Mouse (Mus musculus) CH12.LX (cell line): ENCODE measurements around the gene Dzank1. TPM values are rescaled to one million over a fixed set of nuclear protein-coding genes. Genes with fewer than 3 reads are reported as not detected.

ENCODE experiments used
- DNase-seq: peaks from one replicate; pipeline ENCODE4 v3.0.0-alpha.2; 2013; ENCODE audit errors: extremely low read depth
- H3K27ac ChIP-seq: 2 replicates; pipeline ENCODE4 v1.5.1; 2012; ENCODE audit warnings: low read depth, mild to moderate bottlenecking, control low read depth, moderate library complexity; ENCODE audit not compliant: insufficient read depth
- H3K27me3 ChIP-seq: replicated peaks from 2 replicates; pipeline ENCODE3; 2012; ENCODE audit warnings: inconsistent platforms
- H3K36me3 ChIP-seq, 2 experiments: replicated peaks in 1 of 2; 2 replicates each; pipeline versions ENCODE3 to v1.6.1; 2012; ENCODE audit warnings: inconsistent platforms in 1 of 2, low read length in 1 of 2, mild to moderate bottlenecking in 1 of 2, mixed read lengths in 1 of 2, moderate library complexity in 1 of 2; ENCODE audit not compliant: control insufficient read depth in 1 of 2, insufficient read depth in 1 of 2
- H3K4me1 ChIP-seq, 2 experiments: 2 replicates each; pipeline ENCODE4 v1.6.1; 2012; ENCODE audit warnings: inconsistent platforms in 1 of 2, moderate library complexity in 1 of 2; ENCODE audit not compliant: insufficient read depth in 2 of 2, control insufficient read depth in 1 of 2
- H3K4me2 ChIP-seq: 2 replicates; pipeline ENCODE4 v1.6.1; 2012; ENCODE audit warnings: low read depth, mild to moderate bottlenecking, control low read depth; ENCODE audit not compliant: poor library complexity, insufficient read depth, severe bottlenecking
- H3K4me3 ChIP-seq, 3 experiments: fragments of 150-350 bp in 1 of 3; sonication (generic) in 1 of 3; replicated peaks in 1 of 3; 2 replicates each; pipeline versions ENCODE3 to v1.5.1; 2011 to 2012; ENCODE audit warnings: low read depth in 2 of 3, low read length in 2 of 3, mild to moderate bottlenecking in 2 of 3, moderate library complexity in 2 of 3, control low read depth in 1 of 3, improper control_type of control experiment in 1 of 3, inconsistent platforms in 1 of 3, mixed read lengths in 1 of 3; ENCODE audit not compliant: poor library complexity in 1 of 3
- H3K79me2 ChIP-seq: replicated peaks from 2 replicates; pipeline ENCODE4 v1.6.1; 2012; ENCODE audit warnings: mild to moderate bottlenecking, moderate library complexity; ENCODE audit not compliant: control insufficient read depth, poor library complexity, insufficient read depth, severe bottlenecking; ENCODE audit errors: extremely low read depth
- H3K9ac ChIP-seq: 2 replicates; pipeline ENCODE4 v1.6.1; 2012; ENCODE audit warnings: low read depth, mild to moderate bottlenecking, control low read depth, moderate library complexity; ENCODE audit not compliant: insufficient read depth
- H3K9me3 ChIP-seq: replicated peaks from 2 replicates; pipeline ENCODE3; 2012; ENCODE audit warnings: low read length, inconsistent platforms, mixed read lengths
- CHD1 ChIP-seq: IDR thresholded peaks from 2 replicates; pipeline ENCODE4 v1.6.1; 2012; ENCODE audit warnings: low read depth, low read length, improper control_type of control experiment, inconsistent platforms
- CTCF ChIP-seq, 2 experiments: IDR thresholded peaks in 1 of 2; conservative IDR thresholded peaks in 1 of 2; 2 replicates each; pipeline ENCODE4 v1.5.1; 2011 to 2012; ENCODE audit warnings: low read depth in 2 of 2, low read length in 2 of 2, improper control_type of control experiment in 1 of 2, inconsistent platforms in 1 of 2, mild to moderate bottlenecking in 1 of 2, moderate library complexity in 1 of 2
- E2F4 ChIP-seq: IDR thresholded peaks from 2 replicates; pipeline ENCODE4 v1.6.1; 2011; ENCODE audit warnings: low read depth, low read length, improper control_type of control experiment; ENCODE audit not compliant: insufficient replicate concordance
- EP300 ChIP-seq: IDR thresholded peaks from 2 replicates; pipeline ENCODE4 v1.6.1; 2011; ENCODE audit warnings: low read length, improper control_type of control experiment
- HCFC1 ChIP-seq: IDR thresholded peaks from 2 replicates; pipeline ENCODE4 v1.6.1; 2012; ENCODE audit warnings: low read depth, mild to moderate bottlenecking, inconsistent platforms, low read length, improper control_type of control experiment
- MAFK ChIP-seq: IDR thresholded peaks from 2 replicates; pipeline ENCODE4 v1.6.1; 2011; ENCODE audit warnings: low read length, improper control_type of control experiment; ENCODE audit not compliant: insufficient replicate concordance
- MAX ChIP-seq: IDR thresholded peaks from 2 replicates; pipeline ENCODE4 v1.6.1; 2011; ENCODE audit warnings: low read length, improper control_type of control experiment
- NELFE ChIP-seq: IDR thresholded peaks from 2 replicates; pipeline ENCODE4 v1.6.1; 2011; ENCODE audit warnings: low read depth, low read length, improper control_type of control experiment
- NRF1 ChIP-seq: IDR thresholded peaks from 2 replicates; pipeline ENCODE4 v1.6.1; 2014; ENCODE audit warnings: low read depth, mild to moderate bottlenecking, inconsistent platforms, low read length, improper control_type of control experiment, moderate library complexity
- POLR2A ChIP-seq: IDR thresholded peaks from 2 replicates; pipeline ENCODE4 v1.6.1; 2011; ENCODE audit warnings: low read depth, mild to moderate bottlenecking, improper control_type of control experiment, low read length
- POLR2AphosphoS2 ChIP-seq: IDR thresholded peaks from 2 replicates; pipeline ENCODE4 v1.6.1; 2011; ENCODE audit warnings: low read depth, low read length, improper control_type of control experiment
- RAD21 ChIP-seq: IDR thresholded peaks from 2 replicates; pipeline ENCODE4 v1.6.1; 2011; ENCODE audit warnings: low read depth, mild to moderate bottlenecking, low read length, improper control_type of control experiment, moderate library complexity
- RCOR1 ChIP-seq: conservative IDR thresholded peaks from 2 replicates; pipeline ENCODE4 v1.6.1; 2012; ENCODE audit warnings: low read depth, mild to moderate bottlenecking, inconsistent platforms, low read length, improper control_type of control experiment
- TBP ChIP-seq: conservative IDR thresholded peaks from 2 replicates; pipeline ENCODE4 v1.6.1; 2011; ENCODE audit warnings: low read depth, low read length, improper control_type of control experiment
- TCF12 ChIP-seq: IDR thresholded peaks from 2 replicates; pipeline ENCODE4 v1.6.1; 2014; ENCODE audit warnings: low read depth, mild to moderate bottlenecking, inconsistent platforms, low read length, improper control_type of control experiment
- UBTF ChIP-seq: IDR thresholded peaks from 2 replicates; pipeline ENCODE4 v1.6.1; 2012; ENCODE audit warnings: low read depth, mild to moderate bottlenecking, inconsistent platforms, low read length, improper control_type of control experiment, moderate library complexity
- USF1 ChIP-seq: IDR thresholded peaks from 2 replicates; pipeline ENCODE4 v1.6.1; 2014; ENCODE audit warnings: low read depth, mild to moderate bottlenecking, inconsistent platforms, low read length, improper control_type of control experiment
- USF2 ChIP-seq: conservative IDR thresholded peaks from 2 replicates; pipeline ENCODE4 v1.6.1; 2011; ENCODE audit warnings: low read depth, low read length, improper control_type of control experiment
- ZC3H11A ChIP-seq: IDR thresholded peaks from 2 replicates; pipeline ENCODE4 v1.6.1; 2012; ENCODE audit warnings: low read depth, mild to moderate bottlenecking, inconsistent platforms, low read length, improper control_type of control experiment
- dilution Hi-C: fragments of 300-500 bp; cut with MboI; formaldehyde crosslinking; loops from 2 replicates; pipeline ENCODE4 v1.14.3; 2020; ENCODE audit warnings: low sequenced_read_pairs; ENCODE audit not compliant: extremely low pct_unique_long_range_greater_than_20kb, extremely low pct_ligation_motif_present
- in situ Hi-C: fragments of 300-500 bp; cut with MboI; formaldehyde crosslinking; loops from 3 replicates; pipeline ENCODE4 v1.14.3; 2019; ENCODE audit warnings: low sequenced_read_pairs, low pct_ligation_motif_present, low pct_unique_long_range_greater_than_20kb, mixed read lengths
- polyA plus RNA-seq: library from polyadenylated mRNA; unstranded; fragments of >175 nt; gene quantifications from 2 replicates; pipeline ENCODE4 v1.2.1, GENCODE M21; 2012; ENCODE audit warnings: low read depth; ENCODE audit not compliant: insufficient read length
- total RNA-seq, 2 experiments: library from RNA; depleted of rRNA; stranded (reverse); fragments of 300-350 nt in 1 of 2; fragments of >200 nt in 1 of 2; gene quantifications; 2 replicates each; pipeline ENCODE4 v1.2.3; 2012 to 2014

The Dzank1 gene
- total and polyA plus RNA-seq, 3 experiments = 0.08 to 0.29 (median 0.08) TPM

- dilution Hi-C loops (no loop called here), in situ Hi-C loops (no loop called here)
- no peaks in the 10 kb centered on the region for H3K79me2 ChIP-seq
- DNase-seq = no peak
- H3K4me2 ChIP-seq = no peak overlapping the region
- H3K36me3 ChIP-seq = no peaks in the 10 kb centered on the region
- TF ChIP-seq EP300 = no peak
- TF ChIP-seq NELFE = no peak
- TF ChIP-seq RAD21 = no peak
- H3K4me1 ChIP-seq = no peaks in the 10 kb centered on the region
- no peak overlapping the region for H3K27ac ChIP-seq
- H3K4me3 ChIP-seq = no peak overlapping the region
- peaks cover 6% of the 10 kb centered on the region for H3K9me3 ChIP-seq
- H3K9ac ChIP-seq = no peak overlapping the region
- peaks cover 1% of the 10 kb centered on the region for H3K27me3 ChIP-seq
These were observed 37.9 kb downstream of the Dzank1 start for GRCm38 (mm10) chr2:144489342-144489741.

GRCm38 (mm10) chr2:144487476-144487875, 39.7 kb downstream of the Dzank1 start:
- in situ Hi-C loops = no loop called here
- DNase-seq = no peak
- Histone ChIP-seq H3K36me3 (no peaks in the 10 kb centered on the region), H3K9me3 (peaks cover 6% of the 10 kb centered on the region)
- TF ChIP-seq TBP (no peak), TCF12 (no peak), NELFE (no peak), ZC3H11A (no peak), USF2 (no peak), RCOR1 (no peak), CTCF (conservative IDR thresholded peaks at IDR 0.05 in 1 of 2, IDR thresholded peaks at IDR 0.05 in 1 of 2; ENCODE audit: low read depth in 2 of 2, low read length in 2 of 2) (no peak), E2F4 (no peak), POLR2AphosphoS2 (no peak), NRF1 (no peak), MAFK (no peak)
- TF ChIP-seq, all 38 proteins: peak for 0
- no peak overlapping the region for H3K4me3 ChIP-seq
- H3K27me3 ChIP-seq = peaks cover 1% of the 10 kb centered on the region
- dilution Hi-C loops = no loop called here
- no peak overlapping the region for H3K4me2 ChIP-seq
- no peaks in the 10 kb centered on the region for H3K79me2 ChIP-seq
- no peaks in the 10 kb centered on the region for H3K4me1 ChIP-seq
- H3K27ac ChIP-seq = no peak overlapping the region
- no peak overlapping the region for H3K9ac ChIP-seq

GRCm38 (mm10) chr2:144485439-144485838, 41.8 kb downstream of the Dzank1 start:
- Histone ChIP-seq H3K27me3 (peaks cover 1% of the 10 kb centered on the region), H3K9ac (no peak overlapping the region), H3K4me1 (no peaks in the 10 kb centered on the region), H3K4me3 (no peak overlapping the region), H3K9me3 (peaks cover 3% of the 10 kb centered on the region), H3K79me2 (no peaks in the 10 kb centered on the region), H3K27ac (no peak overlapping the region), H3K36me3 (no peaks in the 10 kb centered on the region), H3K4me2 (no peak overlapping the region)
- no peak for DNase-seq
- dilution Hi-C loops (no loop called here), in situ Hi-C loops (no loop called here)
- TF ChIP-seq POLR2A (no peak), CTCF (conservative IDR thresholded peaks at IDR 0.05 in 1 of 2, IDR thresholded peaks at IDR 0.05 in 1 of 2; ENCODE audit: low read depth in 2 of 2, low read length in 2 of 2) (no peak), CHD1 (no peak), HCFC1 (no peak), MAX (no peak), UBTF (no peak), EP300 (no peak), USF1 (no peak)
